Comparison of ENCODE assay signal across 8 mouse cellular contexts in genomic region chr5:64812124-64812982, GRCm38 (mm10). TPM values are rescaled to one million over a fixed set of nuclear protein-coding genes. Genes with fewer than 3 reads are reported as not detected.
DNase-seq lines count a peak whose midpoint lies in the region; ATAC-seq and TF ChIP-seq lines count a peak whose summit lies in the region.

No protein-coding gene starts in this region.

- DNase-seq in left cerebral cortex, adult 2 months (ENCODE audit: extremely low spot score in 1 of 2, low spot score in 2 of 2) = peak in 1 of 2 experiments; percentile 38
- no peak for DNase-seq in left cerebral cortex, postnatal 36 days (ENCODE audit: low spot score in 2 of 2)
- peak; percentile 95 for DNase-seq in lung, postnatal 25 days (ENCODE audit: low spot score)
- peak; percentile 84 for DNase-seq in ovary, postnatal 36 days (ENCODE audit: low spot score)
- DNase-seq in yolk sac, embryonic 10.5 days (ENCODE audit: low spot score) = peak; percentile 57

- peak overlapping the region; percentile 63 for H3K9ac ChIP-seq in embryonic facial prominence, embryonic 13.5 days
- H3K9ac ChIP-seq in heart, embryonic 12.5 days = peak overlapping the region; percentile 64
- H3K9ac ChIP-seq in kidney, embryonic 15.5 days = peak overlapping the region; percentile 33

- H3K9me3 ChIP-seq in embryonic facial prominence, embryonic 13.5 days = no peaks in the 10 kb centered on the region
- H3K9me3 ChIP-seq in heart, embryonic 12.5 days (replicated peaks) = no peaks in the 10 kb centered on the region
- no peaks in the 10 kb centered on the region for H3K9me3 ChIP-seq in kidney, embryonic 15.5 days (replicated peaks)

- H3K4me1 ChIP-seq in embryonic facial prominence, embryonic 13.5 days = peaks cover 78% of the 10 kb centered on the region
- H3K4me1 ChIP-seq in heart, embryonic 12.5 days (replicated peaks) = peaks cover 90% of the 10 kb centered on the region
- peaks cover 97% of the 10 kb centered on the region for H3K4me1 ChIP-seq in kidney, embryonic 15.5 days

- 0 out of 2 replicates have a peak overlapping the region, but pooled peaks have one; percentile 13 for H3K4me3 ChIP-seq in left cerebral cortex, adult 2 months
- H3K4me3 ChIP-seq in embryonic facial prominence, embryonic 13.5 days = peak overlapping the region; percentile 23; the same call in 1 of the 2 replicates
- H3K4me3 ChIP-seq in heart, embryonic 12.5 days = peak overlapping the region; percentile 29
- H3K4me3 ChIP-seq in kidney, embryonic 15.5 days (replicated peaks) = peak overlapping the region; percentile 29

- 18% methylated on average over 22 of the region's 22 CpGs for WGBS in embryonic facial prominence, embryonic 13.5 days
- 19% methylated on average over 22 of the region's 22 CpGs for WGBS in heart, embryonic 12.5 days
- 9% methylated on average over 22 of the region's 22 CpGs for WGBS in kidney, embryonic 15.5 days

- no peaks in the 10 kb centered on the region for H3K27me3 ChIP-seq in embryonic facial prominence, embryonic 13.5 days
- no peaks in the 10 kb centered on the region for H3K27me3 ChIP-seq in heart, embryonic 12.5 days (replicated peaks)
- no peaks in the 10 kb centered on the region for H3K27me3 ChIP-seq in kidney, embryonic 15.5 days

- TF ChIP-seq CTCF in left cerebral cortex, adult 2 months (IDR thresholded peaks at IDR 0.05) = no peak

- intact Hi-C loops in left cerebral cortex, adult 2 months (cut with DNase I) = loop anchor here (2.0 kb wide), 2 partner anchors 52 to 524 kb away; no protein-coding TSS in a partner anchor
- intact Hi-C loops in left cerebral cortex, postnatal 36 days (cut with DNase I) = loop anchor here (2.0 to 5.0 kb wide), 3 partner anchors 50 to 524 kb away; no protein-coding TSS in a partner anchor

- peak overlapping the region; percentile 55 for H3K4me2 ChIP-seq in embryonic facial prominence, embryonic 13.5 days
- H3K4me2 ChIP-seq in heart, embryonic 12.5 days = peak overlapping the region; percentile 65
- peak overlapping the region; percentile 52 for H3K4me2 ChIP-seq in kidney, embryonic 15.5 days

- H3K36me3 ChIP-seq in embryonic facial prominence, embryonic 13.5 days = peaks cover 7% of the 10 kb centered on the region
- peaks cover 30% of the 10 kb centered on the region for H3K36me3 ChIP-seq in heart, embryonic 12.5 days
- peaks cover 25% of the 10 kb centered on the region for H3K36me3 ChIP-seq in kidney, embryonic 15.5 days

- peak overlapping the region; percentile 82; the same call in 1 of the 2 replicates for H3K27ac ChIP-seq in left cerebral cortex, adult 2 months
- peak overlapping the region; percentile 92 for H3K27ac ChIP-seq in embryonic facial prominence, embryonic 13.5 days
- peak overlapping the region; percentile 88 for H3K27ac ChIP-seq in heart, embryonic 12.5 days (ENCODE audit: poor library complexity, severe bottlenecking)
- peak overlapping the region; percentile 94 for H3K27ac ChIP-seq in kidney, embryonic 15.5 days

- ATAC-seq in embryonic facial prominence, embryonic 13.5 days (ENCODE audit: insufficient number of reproducible peaks, insufficient read depth, low FRiP score, low TSS enrichment, low read depth) = 0 out of 2 replicates have a peak, but pooled peaks have one; percentile 5
- ATAC-seq in heart, embryonic 12.5 days (ENCODE audit: insufficient number of reproducible peaks, low FRiP score) = peak; percentile 73
- peak; percentile 37 for ATAC-seq in kidney, embryonic 15.5 days (replicated peaks; ENCODE audit: low FRiP score)

RNA-seq across cellular contexts. Expression of gene Klf3, which starts 9.2 kb away (rescaled TPM):
- 10 to 100 TPM; 28.4 to 35.8 TPM for total RNA-seq in left cerebral cortex, adult 2 months (2021)
- total RNA-seq in left cerebral cortex, postnatal 36 days (2021) = 10 to 100 TPM; 25.7 to 31.5 TPM
- 58.2 and 58.3 TPM in 2 replicates for polyA plus RNA-seq in embryonic facial prominence, embryonic 13.5 days (2015; fragmentation: Nextera tagmentation; extraction: Ambion mirVana)
- 66.9 and 69.7 TPM in 2 replicates for polyA plus RNA-seq in heart, embryonic 12.5 days (2016; fragmentation: Nextera tagmentation; extraction: Ambion mirVana)
- 62.2 and 63.6 TPM in 2 replicates for polyA plus RNA-seq in kidney, embryonic 15.5 days (2015; fragmentation: Nextera tagmentation; extraction: Ambion mirVana)

Comparison
In these comparisons a context has a peak if more than half of its experiments do, and no peak if none do; other contexts are left out.
1. DNase-seq: peak in lung, postnatal 25 days (single experiment), ovary, postnatal 36 days (single experiment) and yolk sac, embryonic 10.5 days (single experiment); none in left cerebral cortex, postnatal 36 days (0 of 2).
2. ATAC-seq: peak in every context shown above with its lines; median percentile 73 in heart, embryonic 12.5 days; 37 in kidney, embryonic 15.5 days; 5 in embryonic facial prominence, embryonic 13.5 days.
3. Peak in every context shown above with its lines, with median percentiles within 50 percentile points of each other: H3K27ac ChIP-seq, H3K4me3 ChIP-seq, H3K4me2 ChIP-seq and H3K9ac ChIP-seq.